18 mouse cellular contexts compared by ENCODE assay signal in the genomic region with DNA sequence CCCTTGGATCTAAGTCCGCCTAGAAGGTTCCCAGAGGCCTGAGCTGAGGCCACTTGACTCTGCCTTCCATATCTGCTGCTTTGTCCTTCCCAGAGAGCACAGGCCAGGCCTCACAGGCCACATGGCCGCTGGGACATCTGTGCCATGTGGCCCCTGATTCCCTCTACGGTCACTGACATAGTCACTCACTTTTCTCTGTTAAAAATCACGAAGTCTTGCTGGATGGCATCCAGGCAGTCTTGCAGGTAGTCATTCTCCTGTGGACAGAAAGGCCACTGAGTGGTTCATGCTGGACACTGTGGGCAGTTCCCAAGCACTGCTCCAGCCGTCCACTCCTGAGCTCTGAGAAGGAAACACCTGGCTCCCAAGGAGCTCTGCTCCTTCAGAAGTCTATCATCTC. TPM values are rescaled to one million over a fixed set of nuclear protein-coding genes. Genes with fewer than 3 reads are reported as not detected.
"Had no signal": no experiment of that assay in that cellular context is flagged by ENCODE, and none has a peak within 500 bp of the region (broad histone marks: within the 10 kb centered on the region; RNA-seq: fewer than 3 reads in every experiment).

No protein-coding gene starts in this region.

- H3K9ac ChIP-seq: limb, embryonic 12.5 days; liver, embryonic 13.5 days; liver, postnatal 0 days; lung, embryonic 15.5 days; midbrain, embryonic 15.5 days; neural tube, embryonic 12.5 days had no signal

- H3K9me3 ChIP-seq: limb, embryonic 12.5 days; liver, embryonic 13.5 days; lung, embryonic 15.5 days; megakaryocyte, embryonic 14.5 days; midbrain, embryonic 15.5 days; neural tube, embryonic 12.5 days had no signal

- H3K4me1 ChIP-seq: limb, embryonic 12.5 days; liver, embryonic 13.5 days; lung, embryonic 15.5 days; megakaryocyte, embryonic 14.5 days; midbrain, embryonic 15.5 days; neural tube, embryonic 12.5 days had no signal

- H3K4me3 ChIP-seq: limb, embryonic 12.5 days; liver, embryonic 13.5 days; lung, embryonic 15.5 days; megakaryocyte, embryonic 14.5 days; midbrain, embryonic 15.5 days; neural tube, embryonic 12.5 days had no signal

- H3K4me2 ChIP-seq: limb, embryonic 12.5 days; liver, embryonic 13.5 days; lung, embryonic 15.5 days; midbrain, embryonic 15.5 days; neural tube, embryonic 12.5 days had no signal

- DNase-seq: kidney, postnatal 25 days; layer of hippocampus, adult 9-11 months; liver; liver, embryonic 13.5 days; liver, postnatal 0 days; lung, postnatal 14 days; right cerebral cortex, postnatal 4 days; spleen, adult 18-20 months; thymus, adult 18-20 months; thymus, postnatal 14 days had no signal

- H3K27ac ChIP-seq: limb, embryonic 12.5 days; liver, embryonic 13.5 days; lung, embryonic 15.5 days; macrophage; midbrain, embryonic 15.5 days; neural tube, embryonic 12.5 days had no signal

- H3K36me3 ChIP-seq: liver, embryonic 13.5 days; lung, embryonic 15.5 days; midbrain, embryonic 15.5 days had no signal

- H3K27me3 ChIP-seq: limb, embryonic 12.5 days; liver, embryonic 13.5 days; lung, embryonic 15.5 days; midbrain, embryonic 15.5 days; neural tube, embryonic 12.5 days had no signal

- ATAC-seq: liver, postnatal 0 days; midbrain, embryonic 15.5 days had no signal

RNA-seq across cellular contexts. Expression of a gene that starts 19.3 kb away (rescaled TPM):
- total RNA-seq: monocyte, adult 5-6 weeks; neutrophil, adult 5-6 weeks had no signal
- polyA plus RNA-seq: macrophage had no signal
